Mouse (Mus musculus) erythroblast, embryonic 14.5 days (primary cell): ENCODE results near the gene Cep131.

Experiments
- GATA1 ChIP-seq: IDR thresholded peaks from 2 replicates; pipeline ENCODE4 v1.6.1; 2012; ENCODE audit warnings: low read length, inconsistent platforms, mixed read lengths
- TAL1 ChIP-seq: IDR thresholded peaks from 3 replicates; pipeline ENCODE4 v1.6.1; 2012; ENCODE audit warnings: low read length, inconsistent platforms, mixed read lengths

GRCm38 (mm10) chr11:120014758-120015157 is 71.9 kb downstream of the Cep131 start:
- no peak for TF ChIP-seq GATA1
- no peak for TF ChIP-seq TAL1
